Mouse (Mus musculus) embryonic facial prominence, embryonic 12.5 days (tissue): ENCODE data around the gene Gm3047. TPM values are rescaled to one million over a fixed set of nuclear protein-coding genes. Genes with fewer than 3 reads are reported as not detected.
"Not testable (repeated sequence)": the region's sequence is repeated elsewhere in the genome, so short reads cannot be mapped to it uniquely, and the experiment has no call there.

Experiments used
- ATAC-seq: fragments of 200-750 bp; cut with Nextera tagmentation; 2 replicates; pipeline ENCODE4 v1.8.0; 2017; ENCODE audit not compliant: insufficient number of reproducible peaks, insufficient read depth, low FRiP score, low TSS enrichment
- H3K27ac ChIP-seq: fragments of 300-500 bp; sonication (generic); 2 replicates; pipeline ENCODE4 v1.5.1; 2016; ENCODE audit warnings: mild to moderate bottlenecking
- H3K27me3 ChIP-seq: fragments of 300-500 bp; sonication (generic); 2 replicates; pipeline ENCODE4 v1.6.1; 2016; ENCODE audit warnings: mild to moderate bottlenecking, moderate library complexity
- H3K36me3 ChIP-seq: fragments of 300-500 bp; sonication (generic); 2 replicates; pipeline ENCODE4 v1.6.1; 2016; ENCODE audit warnings: mild to moderate bottlenecking
- H3K4me1 ChIP-seq: fragments of 300-500 bp; sonication (generic); 2 replicates; pipeline ENCODE4 v1.6.1; 2016
- H3K4me2 ChIP-seq: fragments of 300-500 bp; sonication (generic); replicated peaks from 2 replicates; pipeline ENCODE4 v1.6.1; 2016; ENCODE audit warnings: mild to moderate bottlenecking, moderate library complexity
- H3K4me3 ChIP-seq: fragments of 300-500 bp; sonication (generic); 2 replicates; pipeline ENCODE4 v1.5.1; 2016; ENCODE audit warnings: mild to moderate bottlenecking
- H3K9ac ChIP-seq: fragments of 300-500 bp; sonication (generic); 2 replicates; pipeline ENCODE4 v1.6.1; 2016; ENCODE audit warnings: mild to moderate bottlenecking, moderate library complexity
- H3K9me3 ChIP-seq: fragments of 300-500 bp; sonication (generic); 2 replicates; pipeline ENCODE4 v1.6.1; 2016; ENCODE audit warnings: mild to moderate bottlenecking, moderate library complexity
- WGBS: fragments of 180-500 bp; shearing (Covaris S2); methylation state at CpG from one replicate; pipeline ENCODE4 v1.1.7; 2016; 5-methylcytosine and 5-hydroxymethylcytosine counted together
- polyA plus RNA-seq: library from polyadenylated mRNA; unstranded; fragments of >200 nt; fragmentation: Nextera tagmentation; extraction: Ambion mirVana; gene quantifications from 2 replicates; pipeline ENCODE4 v1.2.1, GENCODE M21; 2016

Gene Gm3047
- polyA plus RNA-seq = not detected in 2 replicates

GRCm38 (mm10) chr14:4555105-4555504 is at the start of gene Gm3047:
Gene Gm3047 (plus strand): TSS chr14:4555405.
- WGBS = no CpG with 5 or more reads among the region's 2 CpGs
- not testable (repeated sequence) for H3K4me2 ChIP-seq, H3K27ac ChIP-seq, H3K36me3 ChIP-seq, H3K9ac ChIP-seq, H3K27me3 ChIP-seq, H3K9me3 ChIP-seq, ATAC-seq, H3K4me3 ChIP-seq, H3K4me1 ChIP-seq

Other genes starting within 250 kb of the Gm3047 start
- gene Gm3149, start 238.1 kb upstream of the Gm3047 start, polyA plus RNA-seq = not detected in 2 replicates
- gene 2610042L04Rik, start 220.6 kb upstream of the Gm3047 start, polyA plus RNA-seq = 0.72 and 0.78 TPM in 2 replicates
- not detected in 2 replicates for gene Gm3159, start 157.9 kb upstream of the Gm3047 start, polyA plus RNA-seq
- gene Gm3164, start 140.0 kb upstream of the Gm3047 start, polyA plus RNA-seq = 0.62 and 0.78 TPM in 2 replicates
- gene Gm3173, start 124.4 kb upstream of the Gm3047 start, polyA plus RNA-seq = not detected in 2 replicates
- gene Gm3182, start 73.7 kb upstream of the Gm3047 start, polyA plus RNA-seq = not detected in 2 replicates
- gene Gm8159, start 76.9 kb downstream of the Gm3047 start, polyA plus RNA-seq = not detected in 2 replicates
- not detected in 2 replicates for gene Gm3239, start 108.8 kb downstream of the Gm3047 start, polyA plus RNA-seq
- not detected in 2 replicates for gene Gm7876, start 153.8 kb downstream of the Gm3047 start, polyA plus RNA-seq
- gene Gm3252, start 171.4 kb downstream of the Gm3047 start, polyA plus RNA-seq = 0.45 and 0.51 TPM in 2 replicates
- gene Gm9602, start 220.9 kb downstream of the Gm3047 start, polyA plus RNA-seq = not detected in 2 replicates